Mouse (Mus musculus) spleen, postnatal 36 days (tissue): ENCODE measurements around the gene Man2b1.
"Not testable (repeated sequence)": the region's sequence is repeated elsewhere in the genome, so short reads cannot be mapped to it uniquely, and the experiment has no call there.

Experiments used
- DNase-seq, 2 experiments: peaks; one replicate each; pipeline ENCODE4 v3.0.0; 2022; ENCODE audit warnings: low spot score in 2 of 2, mixed read lengths in 1 of 2

Man2b1 gene

GRCm38 (mm10) chr8:85119052-85119981, 36.2 kb downstream of the Man2b1 start:
- DNase-seq, result peak; percentile 53 to 60

- DNase-seq, result not testable (repeated sequence)
These were observed 37.2 kb downstream of the Man2b1 start for GRCm38 (mm10) chr8:85120251-85120650.

DNA sequence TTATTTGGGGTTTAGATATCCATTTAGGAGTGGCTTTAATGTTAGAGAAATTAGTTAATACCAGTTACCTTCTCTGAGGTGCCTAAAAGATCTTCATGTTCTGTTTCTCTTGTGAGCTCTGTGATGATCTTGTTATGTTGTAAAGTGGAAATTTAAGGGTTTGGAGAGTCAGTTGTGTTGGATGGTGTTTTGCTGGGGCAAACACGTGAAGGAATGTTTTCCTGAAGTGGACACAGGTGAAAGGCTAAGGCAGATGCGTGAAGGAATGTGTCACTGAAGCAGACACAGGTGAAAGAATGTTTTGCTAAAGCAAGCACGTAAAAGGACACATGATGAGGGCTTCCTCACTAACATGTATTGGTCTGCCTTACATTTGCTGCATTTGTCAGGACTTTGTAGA, 39.9 kb downstream of the Man2b1 start, which contains the start of gene Zfp791:
TSS of gene Zfp791 (minus strand) at position 101 of the 400 bp plus-strand sequence.
- no peak for DNase-seq

DNA sequence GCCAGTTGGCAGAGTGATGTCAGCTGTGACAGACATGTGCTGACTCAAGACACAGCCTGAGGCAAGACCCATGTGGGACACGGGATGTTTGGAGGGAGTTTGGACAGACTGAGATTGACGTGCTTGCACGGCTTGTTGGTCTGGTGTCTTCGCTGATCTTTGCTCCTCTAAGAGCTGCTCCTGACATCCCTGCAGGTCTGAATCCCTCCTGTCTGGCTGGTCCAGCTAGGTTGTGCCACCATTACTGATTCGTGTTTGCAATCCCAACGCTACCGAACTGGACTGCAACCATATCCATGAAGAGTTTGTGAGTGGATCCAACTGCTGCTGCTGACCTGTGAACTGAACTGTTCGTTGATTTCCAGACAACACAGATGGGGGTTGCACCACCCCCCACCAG, 40.6 kb downstream of the Man2b1 start:
- no peak for DNase-seq

DNA sequence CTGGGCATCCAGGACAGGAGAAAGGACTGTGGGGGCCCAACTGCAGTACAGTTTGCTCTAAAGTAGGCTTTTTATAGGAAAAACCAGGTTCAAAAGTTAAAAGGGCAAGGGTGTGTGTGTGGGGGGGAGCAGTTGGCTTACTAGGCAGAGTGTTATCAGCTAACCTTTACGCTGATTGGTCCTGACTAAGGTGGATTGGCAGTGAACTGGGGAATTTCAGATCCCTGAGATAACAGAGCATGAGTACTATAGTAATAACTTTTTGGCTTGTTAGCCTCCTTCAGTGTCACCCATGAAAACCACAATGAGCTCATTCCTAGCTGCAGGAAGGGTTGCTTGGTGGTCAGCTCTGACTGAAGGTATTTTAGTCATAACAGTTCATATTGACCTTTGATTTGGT, 49.3 kb downstream of the Man2b1 start:
- DNase-seq, result no peak

- not testable (repeated sequence) for DNase-seq
These were observed 52.6 kb downstream of the Man2b1 start for GRCm38 (mm10) chr8:85135690-85136089.

GRCm38 (mm10) chr8:85142516-85142915, 59.4 kb downstream of the Man2b1 start:
- peak; percentile 1 to 34 for DNase-seq
